Mouse (Mus musculus) embryonic facial prominence, embryonic 13.5 days (tissue): ENCODE results near the gene Magi3. TPM values are rescaled to one million over a fixed set of nuclear protein-coding genes. Genes with fewer than 3 reads are reported as not detected.

Experiments used
- ATAC-seq: fragments of 200-750 bp; cut with Nextera tagmentation; 2 replicates; pipeline ENCODE4 v1.8.0; 2017; ENCODE audit warnings: low read depth; ENCODE audit not compliant: insufficient number of reproducible peaks, insufficient read depth, low FRiP score, low TSS enrichment
- H3K27ac ChIP-seq: fragments of 300-500 bp; sonication (generic); 2 replicates; pipeline ENCODE4 v1.5.1; 2015; ENCODE audit warnings: moderate library complexity, mild to moderate bottlenecking, inconsistent platforms
- H3K27me3 ChIP-seq: fragments of 300-500 bp; sonication (generic); 2 replicates; pipeline ENCODE4 v1.6.1; 2015; ENCODE audit warnings: mild to moderate bottlenecking, inconsistent platforms
- H3K36me3 ChIP-seq: fragments of 300-500 bp; sonication (generic); 2 replicates; pipeline ENCODE4 v1.6.1; 2015; ENCODE audit warnings: mild to moderate bottlenecking, inconsistent platforms
- H3K4me1 ChIP-seq: fragments of 300-500 bp; sonication (generic); 2 replicates; pipeline ENCODE4 v1.6.1; 2015; ENCODE audit warnings: inconsistent platforms
- H3K4me2 ChIP-seq: fragments of 300-500 bp; sonication (generic); 2 replicates; pipeline ENCODE4 v1.6.1; 2015; ENCODE audit warnings: moderate library complexity, mild to moderate bottlenecking, inconsistent platforms
- H3K4me3 ChIP-seq: fragments of 300-500 bp; sonication (generic); 2 replicates; pipeline ENCODE4 v1.5.1; 2015; ENCODE audit warnings: mild to moderate bottlenecking, inconsistent platforms
- H3K9ac ChIP-seq: fragments of 300-500 bp; sonication (generic); 2 replicates; pipeline ENCODE4 v1.6.1; 2015; ENCODE audit warnings: mild to moderate bottlenecking, inconsistent platforms
- H3K9me3 ChIP-seq: fragments of 300-500 bp; sonication (generic); 2 replicates; pipeline ENCODE4 v1.6.1; 2016; ENCODE audit warnings: inconsistent platforms
- whole genome bisulfite sequencing: fragments of 180-500 bp; shearing (Covaris S2); methylation state at CpG from one replicate; pipeline ENCODE4 v1.1.7; 2015; ENCODE audit warnings: mixed read lengths; 5-methylcytosine and 5-hydroxymethylcytosine counted together
- polyA plus RNA-seq: library from polyadenylated mRNA; unstranded; fragments of >200 nt; fragmentation: Nextera tagmentation; extraction: Ambion mirVana; gene quantifications from 2 replicates; pipeline ENCODE4 v1.2.1, GENCODE M21; 2015

Gene Magi3
- polyA plus RNA-seq, 1 experiment from 2014 or later, result 5.4 TPM

DNA sequence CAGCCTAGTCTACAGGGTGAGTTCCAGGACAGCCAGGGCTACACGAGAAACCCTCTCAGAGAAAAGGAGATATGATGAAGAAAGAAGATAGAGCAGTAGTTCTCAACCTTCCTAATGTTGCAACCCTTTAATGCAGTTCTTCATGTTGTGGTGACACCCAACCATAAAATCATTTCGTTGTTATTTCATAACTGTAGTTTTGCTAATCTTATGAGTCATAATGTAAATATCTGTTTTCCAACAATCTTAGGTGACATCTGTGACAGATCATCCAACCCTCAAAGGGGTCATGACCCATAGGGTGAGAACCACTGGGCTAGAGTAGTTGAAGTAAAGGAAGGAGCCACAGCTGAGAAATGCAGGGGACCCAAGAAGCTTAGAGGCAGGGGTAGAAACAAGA lies 35.9 kb downstream of the Magi3 start:
- H3K9me3 ChIP-seq, result no peaks in the 10 kb centered on the region
- WGBS, result 83% methylated on average over 2 of the region's 2 CpGs
- no peak overlapping the region for H3K4me3 ChIP-seq
- no peak overlapping the region for H3K9ac ChIP-seq
- no peak overlapping the region for H3K4me2 ChIP-seq
- no peaks in the 10 kb centered on the region for H3K27me3 ChIP-seq
- H3K4me1 ChIP-seq, result no peaks in the 10 kb centered on the region
- ATAC-seq, result no peak
- no peak overlapping the region for H3K27ac ChIP-seq
- no peaks in the 10 kb centered on the region for H3K36me3 ChIP-seq

DNA sequence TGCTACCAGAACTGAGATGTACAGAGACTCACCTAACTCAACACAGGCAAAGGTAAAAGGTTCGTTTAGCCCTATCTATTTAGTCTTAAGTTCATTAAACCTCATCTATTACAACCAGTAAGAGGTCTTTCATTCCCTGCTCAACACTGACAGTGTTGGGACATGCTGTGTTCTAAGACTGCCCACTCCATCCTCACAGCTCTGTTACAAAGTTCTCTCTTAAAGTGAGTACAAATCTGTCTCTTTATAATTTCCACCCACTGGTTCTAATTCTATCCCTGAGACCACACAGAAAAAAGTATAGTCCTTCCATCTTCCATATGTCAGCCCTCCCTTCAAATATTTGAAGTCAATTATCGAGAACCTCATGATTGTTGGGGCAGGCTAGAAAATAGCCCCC lies 36.5 kb downstream of the Magi3 start:
- ATAC-seq, result no peak
- Histone ChIP-seq H3K4me1 (no peaks in the 10 kb centered on the region), H3K4me3 (no peak overlapping the region), H3K4me2 (no peak overlapping the region), H3K36me3 (peaks cover 3% of the 10 kb centered on the region; the same call in 1 of the 2 replicates), H3K27ac (no peak overlapping the region), H3K27me3 (no peaks in the 10 kb centered on the region), H3K9me3 (no peaks in the 10 kb centered on the region), H3K9ac (no peak overlapping the region)
- 79% methylated on average over 2 of the region's 2 CpGs for WGBS

GRCm38 (mm10) chr3:104182711-104183110 lies 37.5 kb downstream of the Magi3 start:
- no peak for ATAC-seq
- no peaks in the 10 kb centered on the region for H3K27me3 ChIP-seq
- no peak overlapping the region for H3K9ac ChIP-seq
- no peak overlapping the region for H3K4me3 ChIP-seq
- H3K4me2 ChIP-seq, result no peak overlapping the region
- no peaks in the 10 kb centered on the region for H3K4me1 ChIP-seq
- H3K9me3 ChIP-seq, result no peaks in the 10 kb centered on the region
- H3K27ac ChIP-seq, result no peak overlapping the region
- peaks cover 6% of the 10 kb centered on the region for H3K36me3 ChIP-seq

GRCm38 (mm10) chr3:104161347-104161746 lies 58.8 kb downstream of the Magi3 start:
- no peak for ATAC-seq

DNA sequence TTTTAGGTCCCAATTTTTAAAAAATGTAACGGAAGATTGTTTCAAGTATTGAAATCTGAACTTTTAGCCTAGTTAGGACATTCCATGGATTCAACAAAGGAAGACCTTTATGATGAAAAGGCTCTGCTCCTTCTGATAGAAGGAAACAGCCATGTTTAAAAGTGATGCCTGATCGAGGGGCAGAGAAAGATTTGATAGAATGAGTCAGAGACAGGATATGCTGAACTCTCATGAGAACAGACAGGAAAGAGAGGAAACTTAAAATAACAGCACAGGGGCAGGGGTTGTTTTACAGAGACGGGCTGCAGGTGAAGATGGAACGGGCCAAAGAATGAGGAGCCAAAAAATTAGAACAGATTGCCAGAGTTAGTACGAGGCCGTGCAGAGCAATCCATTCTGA lies 59.6 kb downstream of the Magi3 start:
- Histone ChIP-seq H3K4me2 (no peak overlapping the region), H3K4me1 (no peaks in the 10 kb centered on the region), H3K9me3 (no peaks in the 10 kb centered on the region), H3K27me3 (no peaks in the 10 kb centered on the region), H3K9ac (no peak overlapping the region), H3K4me3 (no peak overlapping the region), H3K36me3 (no peaks in the 10 kb centered on the region), H3K27ac (no peak overlapping the region)
- ATAC-seq, result no peak
- WGBS, result 72% methylated on average over 6 of the region's 6 CpGs

More at GRCm38 (mm10) chr3:104161347-104161746, 58.8 kb downstream of the Magi3 start:
- Histone ChIP-seq H3K27me3 (no peaks in the 10 kb centered on the region), H3K4me3 (no peak overlapping the region), H3K9ac (no peak overlapping the region), H3K27ac (no peak overlapping the region), H3K9me3 (no peaks in the 10 kb centered on the region), H3K36me3 (no peaks in the 10 kb centered on the region), H3K4me2 (no peak overlapping the region), H3K4me1 (no peaks in the 10 kb centered on the region)
- 80% methylated on average over 3 of the region's 3 CpGs for WGBS

- no peaks in the 10 kb centered on the region for H3K4me1 ChIP-seq
- 65% methylated on average over 2 of the region's 2 CpGs for WGBS
- no peak overlapping the region for H3K4me2 ChIP-seq
- H3K9ac ChIP-seq, result no peak overlapping the region
- no peak for ATAC-seq
- no peaks in the 10 kb centered on the region for H3K27me3 ChIP-seq
- H3K36me3 ChIP-seq, result no peaks in the 10 kb centered on the region
- no peaks in the 10 kb centered on the region for H3K9me3 ChIP-seq
- no peak overlapping the region for H3K4me3 ChIP-seq
- no peak overlapping the region for H3K27ac ChIP-seq
Measured at GRCm38 (mm10) chr3:104150146-104150545, 70.0 kb downstream of the Magi3 start.

- Histone ChIP-seq H3K4me3 (no peak overlapping the region), H3K27me3 (no peaks in the 10 kb centered on the region), H3K9me3 (no peaks in the 10 kb centered on the region), H3K9ac (no peak overlapping the region), H3K4me1 (no peaks in the 10 kb centered on the region), H3K27ac (no peak overlapping the region), H3K4me2 (no peak overlapping the region), H3K36me3 (no peaks in the 10 kb centered on the region)
- no peak for ATAC-seq
- WGBS, result 42% methylated on average over 4 of the region's 4 CpGs
Measured at GRCm38 (mm10) chr3:104142376-104142775, 77.8 kb downstream of the Magi3 start.

- Histone ChIP-seq H3K4me3 (no peak overlapping the region), H3K9me3 (no peaks in the 10 kb centered on the region), H3K4me2 (no peak overlapping the region), H3K9ac (no peak overlapping the region), H3K4me1 (no peaks in the 10 kb centered on the region), H3K27ac (no peak overlapping the region), H3K27me3 (no peaks in the 10 kb centered on the region), H3K36me3 (no peaks in the 10 kb centered on the region)
- no peak for ATAC-seq
- WGBS, result 88% methylated on average over 4 of the region's 4 CpGs
Measured at GRCm38 (mm10) chr3:104138953-104139450, 81.2 kb downstream of the Magi3 start.

DNA sequence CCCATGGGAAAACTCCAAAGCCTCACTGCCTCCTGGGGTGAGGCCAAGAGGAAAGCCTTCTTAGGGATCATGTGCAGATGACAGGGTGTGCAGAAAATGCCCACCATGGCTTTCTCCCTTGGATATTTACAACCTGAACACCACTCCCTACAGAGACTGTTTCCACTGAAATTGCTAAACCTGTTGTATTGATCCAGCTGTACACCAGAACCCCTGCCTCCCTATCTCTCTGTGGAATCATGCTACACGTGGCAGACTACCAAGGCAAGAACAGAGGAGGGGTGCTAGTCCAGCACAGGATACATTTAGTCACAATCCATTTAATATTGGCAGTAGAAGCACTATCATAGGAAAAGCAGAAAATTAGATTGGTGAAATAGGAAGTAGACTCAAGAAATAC lies 94.5 kb downstream of the Magi3 start:
- H3K4me1 ChIP-seq, result no peaks in the 10 kb centered on the region
- H3K4me3 ChIP-seq, result no peak overlapping the region
- H3K27me3 ChIP-seq, result no peaks in the 10 kb centered on the region
- H3K4me2 ChIP-seq, result no peak overlapping the region
- no peak overlapping the region for H3K9ac ChIP-seq
- no peaks in the 10 kb centered on the region for H3K36me3 ChIP-seq
- ATAC-seq, result no peak
- H3K27ac ChIP-seq, result no peak overlapping the region
- WGBS, result 61% methylated on average over 1 of the region's 1 CpGs
- no peaks in the 10 kb centered on the region for H3K9me3 ChIP-seq

- H3K4me3 ChIP-seq, result no peak overlapping the region
- H3K4me1 ChIP-seq, result no peaks in the 10 kb centered on the region
- no peaks in the 10 kb centered on the region for H3K36me3 ChIP-seq
- 86% methylated on average over 1 of the region's 1 CpGs for WGBS
- no peaks in the 10 kb centered on the region for H3K9me3 ChIP-seq
- no peak overlapping the region for H3K27ac ChIP-seq
- H3K4me2 ChIP-seq, result no peak overlapping the region
- no peak for ATAC-seq
- H3K9ac ChIP-seq, result no peak overlapping the region
- no peaks in the 10 kb centered on the region for H3K27me3 ChIP-seq
Measured at GRCm38 (mm10) chr3:104123846-104124245, 96.3 kb downstream of the Magi3 start.

DNA sequence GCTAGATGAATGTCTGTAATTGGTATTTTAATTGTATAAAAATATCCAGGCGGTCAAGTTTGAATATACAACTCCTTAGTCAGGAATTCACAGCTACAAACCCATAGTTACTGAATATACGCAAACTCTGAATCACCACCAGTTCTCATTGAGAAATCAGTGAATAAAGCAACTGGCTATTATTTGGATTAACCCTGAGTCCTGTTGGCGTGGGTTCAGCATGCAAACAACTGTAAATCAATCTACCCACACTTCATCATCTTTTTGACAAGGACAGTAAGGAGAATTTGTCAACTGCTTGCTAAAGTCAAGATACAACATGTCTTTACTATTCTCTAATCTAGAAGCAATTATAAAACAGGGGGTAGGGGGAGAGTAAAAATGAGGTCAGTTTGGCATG lies 110.7 kb downstream of the Magi3 start:
- Histone ChIP-seq H3K36me3 (no peaks in the 10 kb centered on the region), H3K4me1 (no peaks in the 10 kb centered on the region), H3K4me2 (no peak overlapping the region), H3K27me3 (no peaks in the 10 kb centered on the region), H3K27ac (no peak overlapping the region), H3K9ac (no peak overlapping the region), H3K4me3 (no peak overlapping the region), H3K9me3 (no peaks in the 10 kb centered on the region)
- ATAC-seq, result no peak
- 76% methylated on average over 3 of the region's 3 CpGs for WGBS

DNA sequence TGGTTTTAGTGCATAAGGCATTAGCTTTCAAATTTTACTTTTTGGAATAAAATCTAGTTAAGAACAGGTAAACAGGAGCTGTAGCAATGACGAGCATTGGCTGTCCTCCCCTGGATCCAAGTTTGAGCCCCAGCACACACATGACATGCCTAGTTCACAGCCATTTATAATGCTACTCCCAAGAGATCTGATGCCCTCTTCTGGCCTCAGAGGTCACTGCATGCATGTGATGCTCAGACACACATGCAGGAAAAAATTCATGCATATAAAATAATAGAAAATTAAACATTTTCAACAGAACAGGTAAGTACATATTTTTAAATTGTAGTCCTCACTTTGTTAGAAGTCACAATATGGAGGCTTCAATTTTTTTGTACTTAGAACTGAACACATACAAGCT lies 115.2 kb downstream of the Magi3 start:
- no peaks in the 10 kb centered on the region for H3K9me3 ChIP-seq
- 52% methylated on average over 1 of the region's 1 CpGs for WGBS
- H3K36me3 ChIP-seq, result no peaks in the 10 kb centered on the region
- no peak overlapping the region for H3K4me3 ChIP-seq
- H3K4me2 ChIP-seq, result no peak overlapping the region
- no peak for ATAC-seq
- no peak overlapping the region for H3K9ac ChIP-seq
- H3K4me1 ChIP-seq, result no peaks in the 10 kb centered on the region
- H3K27ac ChIP-seq, result no peak overlapping the region
- H3K27me3 ChIP-seq, result no peaks in the 10 kb centered on the region

GRCm38 (mm10) chr3:104101721-104102120 lies 118.5 kb downstream of the Magi3 start:
- Histone ChIP-seq H3K4me2 (no peak overlapping the region), H3K36me3 (no peaks in the 10 kb centered on the region), H3K27me3 (no peaks in the 10 kb centered on the region), H3K4me1 (no peaks in the 10 kb centered on the region), H3K9me3 (no peaks in the 10 kb centered on the region), H3K27ac (no peak overlapping the region), H3K9ac (no peak overlapping the region), H3K4me3 (no peak overlapping the region)
- ATAC-seq, result no peak
- 69% methylated on average over 3 of the region's 3 CpGs for WGBS
